Mouse (Mus musculus): ENCODE data around the gene Msh2.
"Not testable (repeated sequence)": the region's sequence is repeated elsewhere in the genome, so short reads cannot be mapped to it uniquely, and the experiment has no call there.

Gene Msh2

DNA sequence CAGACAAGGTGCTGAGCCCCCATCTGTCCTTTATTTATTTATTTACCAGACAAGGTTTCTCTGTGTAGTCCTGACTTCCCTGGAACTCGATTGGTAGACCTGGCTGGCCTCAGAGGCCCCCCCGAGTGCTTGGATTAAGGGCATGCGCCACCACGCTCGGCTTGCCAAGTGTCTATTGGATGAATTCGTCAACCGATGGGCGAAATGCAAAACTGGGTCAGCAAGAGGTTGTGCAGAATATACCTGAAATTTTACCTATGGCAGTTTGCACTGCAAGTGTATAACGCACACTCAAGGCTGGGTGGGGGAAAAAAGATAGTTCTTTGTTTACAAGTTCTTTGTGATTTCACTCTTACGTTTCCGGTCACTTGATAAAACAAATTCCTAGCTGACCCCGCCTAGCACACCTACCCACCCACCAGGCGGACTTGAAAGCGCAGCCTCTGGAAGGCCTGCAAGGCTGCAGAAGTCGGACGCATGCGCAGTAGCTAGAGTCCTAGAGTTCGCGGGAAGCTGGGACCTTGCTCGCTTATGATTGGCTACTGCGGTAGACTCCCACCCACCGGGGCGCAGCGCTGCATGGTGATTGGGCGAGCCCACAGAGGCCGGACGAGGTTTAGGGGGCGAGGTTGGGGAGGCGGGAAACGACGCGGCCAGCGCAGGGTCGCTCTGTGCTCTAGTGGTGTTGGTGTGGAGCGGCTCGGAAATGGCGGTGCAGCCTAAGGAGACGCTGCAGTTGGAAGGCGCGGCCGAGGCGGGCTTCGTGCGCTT lies at the start of gene Msh2:
Gene Msh2 (plus strand): TSS at position 441 of the 771 bp plus-strand sequence.
- peak; percentile 92 for DNase-seq (ENCODE audit: low read depth, low spot score)

GRCm38 (mm10) chr17:87625510-87626086 lies 46.5 kb upstream of the Msh2 start:
- DNase-seq (ENCODE audit: low read depth, low spot score), result no peak

DNA sequence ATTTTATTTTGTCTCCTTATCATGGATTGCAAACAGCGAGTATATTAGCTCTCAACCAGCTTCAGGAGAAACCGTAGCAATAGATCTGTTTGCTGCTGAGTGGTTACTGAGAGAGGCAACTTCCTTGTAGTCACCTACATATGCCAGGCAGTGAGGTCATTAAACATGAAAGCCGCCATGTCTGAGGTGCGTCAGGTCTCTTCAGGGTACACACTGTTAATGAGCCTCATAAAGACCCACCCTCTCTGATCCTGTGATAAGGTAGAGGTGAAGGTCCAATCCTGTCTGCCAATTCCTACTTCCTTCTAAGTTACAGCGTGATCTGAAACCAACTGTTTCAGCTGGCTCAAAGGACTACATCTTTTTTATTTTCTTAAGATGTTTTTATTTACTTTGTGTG lies 44.0 kb upstream of the Msh2 start:
- DNase-seq (ENCODE audit: low read depth, low spot score), result no peak

DNA sequence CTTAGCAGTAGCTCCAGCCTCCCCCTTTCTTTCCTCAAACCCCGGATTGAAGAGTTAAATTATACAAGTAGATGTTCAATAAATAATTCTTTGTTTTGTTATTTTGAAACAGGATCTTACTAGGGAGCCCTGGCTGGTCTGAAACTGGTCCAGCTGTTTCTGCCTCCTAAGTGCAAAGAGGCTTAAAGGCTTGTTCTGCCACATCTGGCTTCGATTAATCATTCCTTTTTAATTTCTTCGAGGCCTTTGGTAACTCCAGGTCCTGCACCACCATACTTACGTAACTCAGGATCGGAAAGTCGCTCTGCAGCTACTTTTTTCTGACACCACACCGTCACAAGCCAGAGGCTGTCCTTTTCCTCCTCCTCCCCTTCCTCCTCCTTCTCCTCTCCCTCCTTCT lies 43.4 kb upstream of the Msh2 start:
- DNase-seq (ENCODE audit: low read depth, low spot score), result no peak

DNA sequence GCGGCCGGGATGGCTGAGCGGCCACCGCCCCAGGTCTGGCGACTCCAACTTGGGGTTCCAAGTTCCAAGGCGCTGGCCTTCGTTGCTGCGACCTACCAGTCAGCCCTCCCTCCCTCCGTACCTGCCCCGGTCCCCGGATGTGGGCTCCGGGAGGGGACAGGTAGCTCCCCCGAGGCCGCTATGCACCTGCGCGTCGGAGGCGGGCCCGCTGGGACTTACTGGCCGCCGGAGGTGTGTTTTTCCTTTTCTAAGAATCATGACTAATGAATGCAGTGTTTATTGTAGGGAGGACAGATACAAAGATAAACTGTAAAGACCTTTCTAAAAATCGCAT lies 35.1 kb upstream of the Msh2 start:
- no peak for DNase-seq (ENCODE audit: low read depth, low spot score)

GRCm38 (mm10) chr17:87639242-87639641 lies 32.9 kb upstream of the Msh2 start:
- DNase-seq (ENCODE audit: low read depth, low spot score), result no peak

- no peak for DNase-seq (ENCODE audit: low read depth, low spot score)
Observed at GRCm38 (mm10) chr17:87640272-87640671, 31.9 kb upstream of the Msh2 start.

DNA sequence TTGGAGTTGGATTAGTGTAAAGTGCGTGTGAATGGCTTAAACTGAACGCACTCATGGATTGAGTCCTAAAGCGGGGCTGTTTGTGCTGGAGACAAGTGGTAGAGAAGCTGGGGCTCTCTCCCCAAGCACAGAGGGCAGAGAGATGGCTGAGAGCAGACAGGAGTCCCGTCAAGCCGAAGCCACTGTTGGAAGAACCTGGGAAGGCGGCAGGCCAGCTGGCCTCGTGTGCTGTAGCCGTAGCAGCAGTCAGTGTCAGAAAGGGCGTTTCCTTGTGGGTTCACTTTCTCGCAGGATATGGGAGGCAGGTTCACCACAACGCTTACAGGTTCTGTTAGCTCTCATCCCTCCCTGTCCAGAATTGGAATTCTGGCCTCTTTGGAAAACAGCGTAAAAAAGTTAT lies 31.1 kb upstream of the Msh2 start:
- DNase-seq (ENCODE audit: low read depth, low spot score), result no peak

- no peak for DNase-seq (ENCODE audit: low read depth, low spot score)
Observed at GRCm38 (mm10) chr17:87642744-87643143, 29.4 kb upstream of the Msh2 start.

DNA sequence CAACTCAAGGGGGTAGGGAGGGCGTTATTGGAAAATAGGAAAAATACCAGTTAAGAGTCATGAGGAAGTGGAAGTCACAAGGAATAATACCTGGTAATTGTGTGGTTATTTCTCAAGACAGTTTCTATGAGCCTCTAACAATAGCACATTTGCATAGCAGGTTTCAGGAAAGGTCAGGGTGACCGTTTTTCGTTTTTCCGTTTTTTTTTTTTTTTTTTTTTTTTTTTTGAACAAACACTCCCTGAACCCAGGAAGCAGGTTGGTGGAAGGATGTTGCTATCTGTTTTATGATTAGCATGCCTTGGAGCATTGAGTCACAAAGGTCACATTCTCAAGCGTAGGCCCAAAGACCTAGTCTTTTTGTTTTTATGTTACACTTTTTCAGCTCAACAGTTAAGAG lies 16.5 kb upstream of the Msh2 start:
- not testable (repeated sequence) for DNase-seq (ENCODE audit: low read depth, low spot score)

DNA sequence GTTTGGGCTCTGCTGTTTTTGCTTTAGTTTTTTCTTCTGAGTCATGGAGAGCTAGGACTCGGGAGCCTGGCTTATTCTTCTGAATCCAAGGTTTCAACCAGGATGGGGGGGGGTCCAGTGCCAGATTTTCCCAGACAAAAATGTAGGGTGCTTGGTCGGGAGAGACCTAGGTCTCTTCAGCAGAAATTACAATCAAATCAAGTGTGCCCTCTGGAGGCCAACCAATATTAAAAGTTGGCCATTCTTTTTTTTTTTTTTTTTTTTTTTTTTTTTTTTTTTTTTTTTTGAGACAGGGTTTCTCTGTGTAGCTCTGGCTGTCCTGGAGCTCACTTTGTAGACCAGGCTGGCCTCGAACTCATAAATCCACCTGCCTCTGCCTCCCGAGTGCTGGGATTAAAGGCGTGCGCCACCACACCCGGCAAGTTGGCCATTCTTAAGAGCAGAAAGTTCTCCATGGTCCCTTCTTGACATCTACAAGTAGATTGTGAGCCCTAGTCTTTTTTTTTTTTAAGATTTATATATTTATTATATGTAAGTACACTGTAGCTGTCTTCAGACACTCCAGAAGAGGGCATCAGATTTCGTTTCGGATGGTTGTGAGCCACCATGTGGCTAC lies 10.1 kb upstream of the Msh2 start:
- DNase-seq (ENCODE audit: low read depth, low spot score), result not testable (repeated sequence)

DNA sequence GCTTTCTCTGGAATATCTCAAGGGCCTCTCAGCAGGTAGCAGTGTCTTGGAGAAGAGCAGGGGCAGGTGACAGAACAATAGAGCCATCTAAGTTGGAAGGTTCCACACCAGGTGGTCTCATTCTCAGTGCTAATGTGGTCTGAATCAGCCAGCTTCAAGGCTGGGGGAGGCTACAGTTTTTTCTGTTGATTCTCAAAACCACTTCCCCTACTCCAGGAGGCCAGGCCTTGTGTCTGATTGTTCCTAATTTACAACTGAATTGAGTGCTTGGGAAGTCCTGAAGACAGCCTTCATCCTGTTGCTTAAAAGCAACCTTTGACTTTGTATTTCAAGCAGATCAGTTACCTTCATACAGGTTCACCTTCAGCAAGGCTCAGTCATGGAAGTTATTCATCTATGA lies 7.9 kb upstream of the Msh2 start:
- DNase-seq (ENCODE audit: low read depth, low spot score), result no peak

DNA sequence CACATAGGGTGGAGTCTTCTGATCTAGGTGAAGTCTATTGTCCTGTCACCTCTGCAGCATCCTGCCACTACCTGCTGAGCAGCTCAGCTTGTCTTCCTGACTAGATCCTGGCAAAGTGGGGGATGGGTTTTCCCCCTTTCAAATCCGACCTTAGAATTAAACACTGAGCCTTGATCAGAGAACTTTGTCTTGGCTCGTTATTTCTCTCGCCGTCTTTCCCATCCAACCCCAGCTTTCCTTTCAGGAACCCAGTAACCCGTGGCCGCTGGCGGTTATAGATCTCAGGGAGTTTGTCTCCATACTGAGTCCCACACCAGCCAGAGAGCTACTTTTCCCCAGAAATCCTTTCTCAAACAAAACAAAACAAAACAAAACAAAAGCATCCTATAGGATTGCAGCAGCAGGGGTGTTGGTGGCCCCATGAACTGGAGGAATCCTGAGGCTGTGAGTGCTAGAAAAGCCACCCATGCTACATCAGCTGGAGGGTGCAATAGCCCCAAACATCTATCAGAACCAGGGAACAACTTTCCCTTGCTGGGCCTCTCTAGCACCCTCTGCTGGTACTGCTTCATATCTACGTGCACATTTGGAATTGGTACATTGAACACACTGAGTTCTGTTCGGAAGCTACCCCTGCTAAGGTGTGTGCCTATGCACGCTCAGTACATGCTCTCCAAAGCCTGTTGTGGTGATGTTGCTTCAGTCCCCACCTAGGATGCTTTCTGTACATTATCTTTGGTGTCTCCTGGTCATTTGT lies 6.9 kb upstream of the Msh2 start:
- DNase-seq (ENCODE audit: low read depth, low spot score), result no peak

DNA sequence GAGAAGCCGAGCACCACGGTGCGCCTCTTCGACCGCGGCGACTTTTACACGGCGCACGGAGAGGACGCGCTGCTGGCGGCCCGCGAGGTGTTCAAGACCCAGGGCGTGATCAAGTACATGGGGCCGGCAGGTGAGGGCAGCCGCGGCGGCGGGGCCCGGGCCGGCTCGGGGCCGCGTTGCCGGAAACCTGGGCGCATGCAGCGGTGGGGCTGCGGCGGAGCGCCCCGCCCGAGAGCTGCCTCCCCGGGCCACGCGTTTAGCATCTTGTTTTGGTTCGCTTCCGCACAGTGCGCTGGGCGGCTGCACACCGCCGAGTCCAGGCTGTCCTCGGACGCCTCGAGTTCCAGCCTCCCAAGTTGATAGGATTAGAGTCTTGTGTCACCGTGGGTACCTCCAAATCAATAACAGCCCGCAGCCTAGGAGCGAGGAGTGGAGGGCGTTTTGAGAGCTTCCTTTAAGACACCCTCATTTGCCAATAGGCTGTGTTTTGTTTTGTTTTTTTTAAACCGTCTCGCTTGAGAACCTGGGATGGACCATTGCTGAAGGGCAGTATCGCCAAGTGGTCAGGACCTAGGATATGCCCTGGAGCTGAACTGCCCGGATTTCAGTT lies 652 bp downstream of the Msh2 start:
- no peak for DNase-seq (ENCODE audit: low read depth, low spot score)

DNA sequence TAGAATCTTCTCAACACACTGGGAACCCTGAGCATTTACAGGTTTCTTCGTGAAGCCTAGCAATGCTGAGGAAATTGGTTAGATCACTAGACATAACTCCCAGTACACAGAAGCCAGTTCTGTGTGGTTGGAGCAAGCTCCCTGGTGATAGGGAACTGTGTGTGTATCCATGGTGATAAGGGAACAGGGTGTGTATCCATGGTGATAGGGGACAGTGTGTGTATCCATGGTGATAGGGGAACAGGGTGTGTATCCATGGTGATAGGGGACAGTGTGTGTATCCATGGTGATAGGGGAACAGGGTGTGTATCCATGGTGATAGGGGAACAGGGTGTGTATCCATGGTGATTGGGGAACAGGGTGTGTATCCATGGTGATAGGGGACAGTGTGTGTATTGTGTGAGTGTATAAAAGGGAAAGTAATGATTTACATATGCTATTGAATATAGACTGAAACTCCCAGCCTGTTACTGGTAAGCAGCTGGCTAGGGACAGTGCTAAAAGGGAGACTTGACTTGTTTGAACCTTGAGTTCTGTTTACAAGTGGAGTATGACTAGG lies 4.9 kb downstream of the Msh2 start:
- not testable (repeated sequence) for DNase-seq (ENCODE audit: low read depth, low spot score)

GRCm38 (mm10) chr17:87677656-87678055 lies 5.5 kb downstream of the Msh2 start:
- no peak for DNase-seq (ENCODE audit: low read depth, low spot score)

- DNase-seq (ENCODE audit: low read depth, low spot score), result no peak
Observed at GRCm38 (mm10) chr17:87689217-87689616, 17.1 kb downstream of the Msh2 start.

DNA sequence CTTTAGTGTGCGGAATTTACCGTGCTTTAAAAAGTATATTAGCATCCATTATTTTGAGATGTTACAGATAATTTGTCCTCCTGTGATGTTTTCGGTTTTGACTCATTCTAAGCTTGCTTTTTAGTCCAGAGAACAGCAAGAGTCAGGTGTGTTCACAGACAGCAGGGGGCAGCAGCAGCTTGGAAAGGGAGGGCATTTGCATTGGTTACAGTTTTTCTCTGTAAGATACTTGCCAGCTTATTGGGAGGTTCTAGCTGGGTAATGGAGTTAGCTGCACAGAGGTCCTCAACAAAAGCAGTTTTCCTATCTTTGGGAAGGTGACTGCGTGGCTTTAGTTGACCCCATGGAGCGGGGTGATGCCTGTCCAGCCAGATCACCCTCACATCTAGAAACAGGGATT lies 19.8 kb downstream of the Msh2 start:
- DNase-seq (ENCODE audit: low read depth, low spot score), result peak; percentile 55

DNA sequence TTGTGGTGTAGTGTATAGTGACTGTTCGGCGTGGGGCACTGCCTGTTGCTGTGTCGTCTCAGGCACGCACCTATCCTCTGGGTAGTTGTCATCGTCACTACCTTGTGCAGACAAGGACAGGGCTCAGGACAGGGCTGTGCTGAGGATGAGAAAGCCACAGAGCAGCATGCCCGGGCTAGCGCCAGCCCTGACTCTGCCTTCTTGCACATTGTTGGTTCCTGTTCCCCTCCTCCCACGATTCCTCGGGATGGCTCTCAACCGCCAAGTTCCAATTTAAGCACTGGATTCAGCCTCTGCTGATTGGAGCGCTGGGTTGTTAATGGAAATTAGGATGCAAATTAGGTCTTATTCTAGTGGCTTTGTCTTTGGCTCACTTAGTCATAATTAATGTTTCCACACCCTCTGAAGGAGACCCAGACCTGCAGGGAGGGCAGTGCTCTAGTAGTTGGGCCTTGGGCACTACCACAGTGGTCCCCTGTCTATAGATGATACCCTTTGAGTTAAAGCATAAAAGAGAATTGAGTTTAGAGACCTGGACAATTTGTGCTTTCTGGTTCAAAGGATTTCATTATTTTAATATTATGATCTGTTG lies 23.8 kb downstream of the Msh2 start:
- DNase-seq (ENCODE audit: low read depth, low spot score), result no peak

DNA sequence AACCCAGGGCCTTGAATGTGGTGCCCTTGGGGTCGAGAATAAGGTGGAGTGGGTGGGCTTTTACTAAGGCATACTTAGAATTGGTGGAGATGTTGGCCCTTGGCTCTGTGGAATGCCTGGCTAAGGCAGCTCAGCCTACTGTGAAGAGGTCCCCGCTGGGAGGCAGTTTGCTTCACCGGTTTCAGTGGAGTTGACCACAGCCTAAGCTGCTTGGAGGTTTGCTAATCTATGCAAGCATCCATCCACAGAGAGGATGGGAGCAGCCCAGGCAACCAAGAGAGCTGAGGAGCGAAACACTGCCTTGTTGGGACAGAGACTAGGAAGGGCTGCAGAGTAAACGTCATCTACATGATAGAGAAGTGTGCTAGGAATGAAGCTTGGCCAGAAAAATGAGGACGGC lies 24.7 kb downstream of the Msh2 start:
- no peak for DNase-seq (ENCODE audit: low read depth, low spot score)
